Mouse (Mus musculus): Measurements from ENCODE around the gene Chd5. TPM values are rescaled to one million over a fixed set of nuclear protein-coding genes. Genes with fewer than 3 reads are reported as not detected.

Gene Chd5
- total RNA-seq, 1 experiment from 2014 or later: 0.12 TPM

DNA sequence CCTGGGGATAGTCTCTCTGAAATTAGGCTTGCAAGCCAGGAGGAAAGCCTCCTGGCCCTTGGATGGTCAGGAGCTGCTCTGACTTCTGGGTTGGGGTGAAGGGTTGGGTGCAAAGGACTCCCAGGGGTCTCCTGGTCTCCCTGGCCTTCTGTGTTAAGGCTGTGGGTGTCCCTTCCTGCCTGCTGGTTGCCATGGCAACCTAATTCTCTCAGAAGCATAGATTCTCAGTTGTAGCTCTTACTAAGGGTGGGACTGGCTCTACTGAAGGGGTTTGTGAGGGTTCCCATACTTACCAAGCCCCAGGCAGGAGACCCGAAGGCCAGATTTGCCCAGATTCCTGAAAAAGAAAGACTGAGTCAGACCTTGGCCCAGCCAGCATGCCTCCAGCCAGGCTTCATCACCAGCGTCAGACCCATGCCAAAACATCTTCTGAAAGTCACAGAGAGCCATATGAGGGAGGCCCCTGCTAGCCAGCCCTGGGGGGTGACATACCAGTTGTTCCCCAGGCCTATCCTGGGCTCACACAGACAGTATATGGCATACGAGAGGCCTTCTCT lies 74.2 kb downstream of the Chd5 start:
- ATAC-seq (ENCODE audit: extremely low read depth, insufficient number of reproducible peaks, low FRiP score, poor library complexity, severe bottlenecking): no peak

DNA sequence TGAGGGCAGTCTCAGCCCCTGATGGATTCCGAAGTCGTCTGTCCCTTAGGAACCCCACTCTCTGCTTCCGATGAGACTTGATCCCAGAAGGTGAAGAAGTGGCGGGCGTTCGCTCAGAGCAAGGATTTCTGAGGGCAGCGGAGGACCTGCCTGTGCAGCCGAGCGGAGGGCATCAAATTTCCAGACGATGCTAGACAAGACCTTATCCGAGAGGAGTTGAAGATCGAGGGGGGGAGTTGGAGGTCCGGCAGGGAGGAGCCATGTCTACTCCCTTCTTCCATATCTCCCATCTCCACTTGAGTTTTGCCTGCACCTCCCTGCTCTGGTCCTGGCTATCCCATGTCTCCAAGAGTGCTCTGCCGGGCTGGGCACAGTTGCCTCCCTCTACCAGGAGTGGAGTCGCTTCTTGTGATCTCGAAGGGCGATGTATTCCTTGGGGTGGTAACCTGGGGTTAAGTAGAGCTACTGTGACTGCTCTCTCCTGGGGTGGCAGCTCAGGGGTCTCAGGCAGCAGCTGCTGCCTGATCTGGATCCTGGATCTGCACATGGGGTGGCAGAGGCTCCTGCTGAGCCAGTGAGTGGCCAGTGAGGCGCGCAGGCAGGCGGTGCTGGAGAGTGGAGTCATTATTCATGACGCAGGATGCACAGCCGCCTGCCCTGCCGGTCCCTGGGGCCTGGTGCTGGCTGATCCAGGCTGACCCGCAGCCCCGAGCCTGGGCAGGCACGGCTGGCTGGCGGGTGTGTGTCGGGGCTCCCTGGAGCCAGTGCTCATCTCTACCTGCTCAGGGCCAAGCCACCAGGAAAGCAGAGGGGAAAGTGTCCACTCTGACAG lies 80.0 kb downstream of the Chd5 start:
- ATAC-seq (ENCODE audit: extremely low read depth, insufficient number of reproducible peaks, low FRiP score, poor library complexity, severe bottlenecking): no peak

DNA sequence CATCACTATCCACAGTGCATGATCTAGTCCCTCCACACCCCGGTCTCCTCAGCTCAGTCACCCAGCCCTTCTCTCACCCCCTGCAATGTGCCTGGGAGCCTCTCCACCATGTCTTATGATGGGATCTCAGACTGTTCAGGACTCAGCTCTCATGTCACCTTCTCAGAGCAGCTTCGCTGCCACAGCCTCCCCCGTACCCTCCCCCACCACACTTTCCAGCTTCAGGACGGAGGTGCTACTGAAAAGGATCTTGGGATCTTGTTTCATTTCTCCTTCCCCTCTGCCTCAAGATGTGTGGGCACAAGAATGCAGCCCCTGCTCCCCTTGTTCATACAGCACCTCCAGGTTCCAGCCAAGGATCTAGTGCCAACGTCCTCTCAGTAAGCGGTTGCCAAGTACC lies 85.1 kb downstream of the Chd5 start:
- no peak for ATAC-seq (ENCODE audit: extremely low read depth, insufficient number of reproducible peaks, low FRiP score, poor library complexity, severe bottlenecking)

DNA sequence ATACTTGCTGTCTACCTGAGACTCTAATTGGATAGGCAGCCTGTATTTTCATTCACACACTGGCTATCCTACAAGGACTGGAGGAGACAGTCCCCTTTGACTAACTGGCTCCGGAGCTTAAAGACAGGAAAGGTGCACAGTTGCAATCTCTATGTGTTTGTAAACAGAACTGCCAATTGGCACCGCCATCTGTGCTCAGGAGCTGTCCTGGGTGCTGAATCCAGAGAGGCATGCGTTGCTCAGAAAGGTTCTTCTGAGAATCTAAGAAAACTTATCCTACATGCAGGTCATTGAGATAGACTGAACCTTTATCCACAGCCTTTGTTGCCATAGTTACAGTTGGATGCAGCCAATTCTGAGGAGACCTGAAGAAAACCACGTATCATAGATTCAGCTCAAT lies 85.9 kb downstream of the Chd5 start:
- ATAC-seq (ENCODE audit: extremely low read depth, insufficient number of reproducible peaks, low FRiP score, poor library complexity, severe bottlenecking): no peak

DNA sequence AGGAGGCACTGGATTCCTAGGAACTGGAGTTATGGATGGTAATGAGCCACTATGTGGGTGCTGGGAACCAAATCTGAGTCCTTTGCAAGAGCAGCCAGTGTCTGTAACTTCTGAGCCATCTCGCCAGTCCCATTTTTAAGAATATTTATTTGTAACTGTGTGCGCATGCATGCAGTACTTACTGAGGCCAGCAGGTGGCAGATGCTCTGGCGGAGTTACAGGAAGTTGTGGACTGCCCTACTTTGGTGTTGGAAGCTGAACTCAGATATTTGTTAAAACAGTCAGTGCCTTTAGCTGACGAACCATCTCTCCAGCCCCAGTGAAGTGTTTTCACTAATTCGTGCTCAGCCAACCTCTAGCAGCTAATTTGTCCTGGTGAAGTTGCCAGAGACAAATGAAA lies 86.5 kb downstream of the Chd5 start:
- no peak for ATAC-seq (ENCODE audit: extremely low read depth, insufficient number of reproducible peaks, low FRiP score, poor library complexity, severe bottlenecking)

DNA sequence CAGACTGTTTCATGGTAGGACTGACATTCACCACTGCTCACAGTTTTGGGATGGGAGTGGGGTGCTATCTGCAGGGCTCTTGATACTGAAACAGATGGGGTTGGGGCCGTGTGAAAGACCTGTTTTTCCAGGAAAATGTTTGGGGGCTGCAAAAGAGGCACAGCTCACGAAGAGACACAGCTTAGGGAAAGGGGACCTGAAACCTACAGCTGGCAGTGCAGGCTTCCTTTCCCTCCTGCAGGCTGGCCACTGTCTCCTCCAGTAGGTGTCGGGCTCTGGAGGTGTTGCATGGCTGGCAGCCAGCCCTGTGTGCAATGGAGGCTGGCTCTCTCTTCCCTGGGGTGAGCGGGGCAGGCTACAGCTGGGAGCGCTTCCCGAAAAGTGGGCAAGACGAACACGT lies 89.8 kb downstream of the Chd5 start:
- ATAC-seq (ENCODE audit: extremely low read depth, insufficient number of reproducible peaks, low FRiP score, poor library complexity, severe bottlenecking): no peak

DNA sequence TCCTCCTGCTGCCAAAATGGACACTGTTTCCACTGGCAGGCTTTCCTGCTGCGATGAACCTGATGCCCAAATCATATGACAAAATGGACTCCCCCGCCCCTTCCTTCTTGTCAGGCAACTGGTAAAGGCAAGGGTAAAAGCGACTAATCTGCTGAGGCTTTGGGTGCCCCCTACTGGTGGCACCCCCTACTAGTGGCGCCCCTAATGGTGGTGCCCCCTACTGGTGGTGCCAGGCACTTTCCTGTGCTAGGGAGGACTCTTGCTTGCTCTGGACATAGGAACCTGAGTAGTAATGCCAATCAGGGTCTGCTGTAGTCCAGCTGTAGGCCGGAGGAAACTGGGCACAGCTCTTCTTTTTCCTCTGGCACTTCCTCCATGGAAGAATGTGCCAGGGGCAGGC lies 93.9 kb downstream of the Chd5 start:
- no peak for ATAC-seq (ENCODE audit: extremely low read depth, insufficient number of reproducible peaks, low FRiP score, poor library complexity, severe bottlenecking)

DNA sequence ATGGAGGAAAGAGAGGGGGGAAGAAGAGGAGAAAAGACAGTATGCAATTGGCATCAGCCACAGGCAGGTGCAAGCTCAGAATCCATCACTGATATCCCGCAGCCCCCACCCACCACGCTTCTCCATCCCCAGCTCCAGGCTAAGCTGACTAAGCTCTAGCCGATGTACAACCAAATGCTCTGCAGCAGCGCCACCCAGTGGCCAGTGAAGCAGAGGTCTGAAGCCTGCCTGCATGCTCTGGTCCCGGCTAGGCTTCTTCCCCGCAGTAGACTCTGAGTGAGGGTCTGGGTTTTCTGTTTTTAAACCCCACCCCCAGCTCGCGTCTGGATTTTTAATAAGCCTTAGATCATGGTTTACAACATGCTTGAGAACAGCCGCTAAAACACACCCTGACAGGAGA lies 96.4 kb downstream of the Chd5 start:
- ATAC-seq (ENCODE audit: extremely low read depth, insufficient number of reproducible peaks, low FRiP score, poor library complexity, severe bottlenecking): no peak

DNA sequence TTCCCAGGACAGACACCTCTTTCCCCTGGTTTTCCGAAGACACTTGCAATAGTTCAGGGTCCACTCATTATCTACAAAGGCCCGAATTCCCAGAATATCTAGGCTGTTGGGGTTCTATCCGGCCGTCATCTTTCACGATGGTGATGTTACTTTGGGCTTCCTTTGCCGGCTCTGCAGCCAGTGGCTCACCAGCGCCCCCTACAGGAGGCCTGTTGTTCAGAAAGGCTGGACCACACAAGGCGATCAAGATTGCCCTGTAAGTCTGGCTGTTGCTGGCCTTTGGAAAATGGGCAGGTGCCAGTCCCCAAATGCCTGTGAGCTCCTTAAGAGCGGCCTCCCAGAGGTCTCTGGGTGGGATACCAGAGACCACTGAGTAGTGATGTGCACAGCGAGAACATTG lies 96.8 kb downstream of the Chd5 start:
- ATAC-seq (ENCODE audit: extremely low read depth, insufficient number of reproducible peaks, low FRiP score, poor library complexity, severe bottlenecking): no peak

Other genes with a start within 250 kb of the Chd5 start
- 1.8 and 2.3 TPM in 2 replicates for gene Tnfrsf25, start 222.7 kb upstream of the Chd5 start, total RNA-seq (2017)
- 0.12 and 0.23 TPM in 2 replicates for gene Espn, start 186.3 kb upstream of the Chd5 start, total RNA-seq (2017)
- not detected in 2 replicates for gene Hes2, start 179.8 kb upstream of the Chd5 start, total RNA-seq (2017)
- 12.2 and 18.4 TPM in 2 replicates for gene Acot7, start 160.5 kb upstream of the Chd5 start, total RNA-seq (2017)
- 0.12 TPM in 1 of 2 replicates, not detected in the other for gene Gpr153, start 64.4 kb upstream of the Chd5 start, total RNA-seq (2017)
- gene Hes3, start 47.0 kb upstream of the Chd5 start, total RNA-seq (2017): not detected in 2 replicates
- gene Icmt, start 41.4 kb upstream of the Chd5 start, total RNA-seq (2017): 24.9 and 26.2 TPM in 2 replicates
- gene Rnf207, start 19.7 kb upstream of the Chd5 start, total RNA-seq (2017): not detected in 2 replicates
- gene Rpl22, start 12.9 kb upstream of the Chd5 start, total RNA-seq (2017): 782 and 849 TPM in 2 replicates
- gene Nphp4, start 138.1 kb downstream of the Chd5 start, total RNA-seq (2017): 0.37 and 0.81 TPM in 2 replicates
- 49.3 and 49.7 TPM in 2 replicates for gene Kcnab2, start 139.2 kb downstream of the Chd5 start, total RNA-seq (2017)